Mouse (Mus musculus) adrenal gland, adult 8-10 months (tissue): ENCODE results near the gene Oaz2. TPM values are rescaled to one million over a fixed set of nuclear protein-coding genes. Genes with fewer than 3 reads are reported as not detected.
A peak's percentile ranks its signal among the peaks of the same experiment; 100 is the strongest.
"Not testable (repeated sequence)": the region's sequence is repeated elsewhere in the genome, so short reads cannot be mapped to it uniquely, and the experiment has no call there.

Source experiments
- DNase-seq: peaks from one replicate; pipeline ENCODE4 v3.0.0; 2022
- total RNA-seq, 4 experiments: library from RNA; stranded (reverse); gene quantifications; 2 replicates each; pipeline ENCODE4 v1.2.4; 2022

The Oaz2 gene
- total RNA-seq = 100 to 1,000 TPM; 138 to 203 (median 175) TPM

DNA sequence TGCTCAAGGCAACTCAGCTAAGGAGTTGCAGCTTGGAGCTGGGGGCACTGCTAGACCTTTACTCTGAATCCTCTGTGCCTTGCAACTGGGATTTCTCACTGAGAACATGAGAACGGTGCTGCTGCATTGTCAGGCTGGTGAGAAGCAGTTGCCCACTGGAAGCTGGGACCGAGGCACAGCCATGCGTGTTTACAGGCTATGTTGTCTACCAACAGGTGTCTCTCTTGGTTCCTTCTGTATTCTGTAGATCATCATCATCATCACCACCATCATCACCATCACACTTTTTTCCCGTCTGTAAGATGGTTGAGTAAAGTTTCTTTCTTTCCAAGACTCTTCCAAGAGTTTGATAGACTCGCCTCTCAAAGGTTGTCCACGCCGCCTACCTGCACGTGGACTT, at the start of gene Oaz2:
Oaz2 (plus strand) TSS at position 301 of the 400 bp plus-strand sequence.
- no peak for DNase-seq

- DNase-seq = no peak
Observed at GRCm38 (mm10) chr9:65619311-65619710, 48.5 kb upstream of the Oaz2 start.

GRCm38 (mm10) chr9:65621196-65621595, 46.6 kb upstream of the Oaz2 start:
- DNase-seq = no peak

DNA sequence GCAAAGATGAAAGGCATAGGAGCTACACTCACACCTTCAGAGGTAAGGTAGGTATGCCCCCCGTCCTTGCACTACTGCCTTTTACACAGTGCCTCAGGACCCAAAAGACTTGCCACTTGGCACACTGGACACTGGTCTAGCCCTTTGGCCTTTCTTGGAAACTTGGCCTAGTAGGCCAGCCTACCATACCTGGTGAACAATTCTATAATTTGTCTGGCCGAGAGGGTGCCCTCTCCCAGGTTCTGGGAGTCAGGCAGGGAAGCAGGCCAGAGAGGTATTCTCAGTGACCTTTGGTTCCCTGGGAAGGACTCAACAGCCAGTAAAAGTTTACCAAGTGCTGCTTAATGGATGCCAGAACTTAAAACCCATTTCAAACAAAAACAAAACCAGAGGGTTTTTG, 46.1 kb upstream of the Oaz2 start:
- no peak for DNase-seq

DNA sequence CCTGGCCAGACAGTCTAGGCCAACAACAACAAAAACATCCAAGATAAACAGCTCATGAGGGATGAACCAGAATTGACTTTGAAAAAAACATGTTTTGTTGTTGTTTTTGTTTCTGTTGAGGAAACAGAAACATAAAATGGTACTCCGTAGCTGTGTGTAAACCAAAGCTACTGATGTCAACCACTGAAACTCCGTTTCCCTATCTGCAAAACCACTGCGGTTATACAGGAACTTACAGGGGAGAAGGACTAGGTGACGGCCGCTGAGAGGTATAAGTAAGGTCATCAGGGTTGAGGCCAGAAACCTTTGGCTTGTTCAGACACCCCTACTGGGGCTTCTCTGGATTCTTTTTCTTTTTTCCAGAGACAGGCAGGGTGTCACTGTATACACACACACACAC, 45.0 kb upstream of the Oaz2 start:
- no peak for DNase-seq

DNA sequence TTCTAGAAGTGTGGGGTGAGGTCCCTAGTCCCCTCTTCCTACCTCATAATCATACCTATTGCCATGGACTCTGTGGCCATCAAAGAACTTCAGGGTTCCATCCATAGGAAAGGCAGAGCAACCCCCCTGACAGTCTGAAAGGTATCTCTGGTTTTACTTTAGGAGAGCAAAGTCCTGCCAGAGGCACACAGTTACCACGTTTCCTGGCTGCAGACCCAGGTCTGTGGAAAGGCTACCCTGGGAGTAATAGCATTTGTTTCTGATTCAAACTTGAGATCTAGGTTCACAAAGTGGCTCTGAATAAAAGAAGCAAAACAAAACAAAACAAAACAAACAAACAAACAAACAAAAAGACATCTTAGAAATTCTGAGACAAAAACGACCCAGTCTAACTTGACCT, 43.5 kb upstream of the Oaz2 start:
- DNase-seq = no peak

DNA sequence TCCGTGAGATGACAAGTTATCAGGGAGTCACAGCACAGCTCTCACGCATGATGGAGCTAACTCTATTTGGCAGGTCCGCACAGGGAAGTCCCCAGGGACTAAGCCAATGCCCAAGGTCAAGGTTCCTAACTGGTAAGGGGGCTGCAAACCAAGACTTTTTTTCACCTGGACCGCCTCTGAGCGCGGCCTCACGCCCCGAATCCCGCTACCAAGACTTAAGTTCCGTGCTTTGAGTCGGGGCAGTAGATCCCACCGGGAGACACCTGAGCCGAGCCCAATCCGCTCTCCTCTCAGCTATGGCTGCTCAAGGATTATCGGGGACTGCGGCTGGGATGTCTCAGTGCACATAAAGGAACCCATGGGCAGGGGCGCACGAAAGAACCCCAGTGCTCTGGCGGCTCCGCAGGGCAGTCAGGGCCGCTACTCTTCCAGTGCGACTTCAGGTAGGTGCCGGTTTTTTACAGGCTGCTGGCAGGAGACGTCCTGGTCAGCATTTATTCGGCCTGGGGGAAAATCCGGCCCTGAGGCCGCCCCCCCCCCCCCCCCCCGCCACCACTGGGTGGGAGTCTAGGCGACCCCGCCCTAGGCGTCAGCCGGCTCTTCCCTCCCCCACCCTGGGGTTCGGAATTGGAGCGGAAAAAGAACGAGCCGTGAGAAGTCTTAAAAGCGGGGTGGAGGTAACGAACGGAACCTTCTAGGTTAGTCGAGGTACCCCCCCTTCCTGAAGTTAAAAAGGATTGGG, 38.6 kb upstream of the Oaz2 start, which contains the start of gene Rbpms2:
Rbpms2 (plus strand) TSS at position 624 of the 742 bp plus-strand sequence.
- DNase-seq = no peak

DNA sequence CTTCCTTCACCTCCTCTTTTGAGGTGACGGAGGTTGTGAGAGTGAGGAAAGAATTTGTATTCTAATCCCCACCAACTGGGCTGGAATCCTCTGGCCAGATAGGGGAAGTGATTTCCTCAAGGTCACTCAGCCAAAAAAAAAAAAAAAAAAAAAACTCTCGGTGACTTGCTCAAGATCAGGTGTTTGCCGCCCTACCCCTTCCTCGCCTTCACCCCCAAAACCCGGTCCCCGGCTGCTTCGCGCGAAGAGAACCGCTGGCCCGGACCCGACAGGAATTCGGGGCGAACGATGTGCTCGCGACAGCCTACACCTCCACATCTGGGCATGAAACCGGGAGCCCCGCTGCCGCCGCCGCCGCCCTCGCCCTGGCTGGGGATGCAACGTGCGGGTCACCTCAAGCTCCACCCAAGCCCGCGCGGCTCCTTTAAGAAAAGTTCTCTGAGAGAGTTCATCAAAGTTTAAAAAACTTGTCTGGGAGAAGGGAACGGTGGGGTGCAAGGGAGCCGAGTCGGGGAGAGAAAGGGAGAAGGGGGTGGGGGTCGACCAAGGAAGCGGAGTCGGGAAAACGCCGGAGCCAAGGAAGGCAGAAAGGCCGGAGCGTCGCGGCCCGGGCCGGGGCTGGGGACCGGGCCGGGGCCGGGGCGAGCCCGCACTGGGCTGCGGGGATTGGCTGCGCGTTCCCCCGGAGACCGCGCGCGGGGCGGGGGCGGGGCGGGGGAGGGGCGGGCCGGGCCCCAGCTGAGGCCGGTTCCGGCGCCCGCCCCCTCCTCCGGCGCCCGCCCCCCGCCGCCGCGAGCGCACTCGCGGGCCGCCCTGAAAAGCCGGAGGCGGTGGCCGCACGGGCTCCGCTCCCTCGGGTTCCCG, 37.8 kb upstream of the Oaz2 start:
- DNase-seq = peak; percentile 61

GRCm38 (mm10) chr9:65630631-65631353, 37.0 kb upstream of the Oaz2 start:
- no peak for DNase-seq

- DNase-seq = no peak
Observed at GRCm38 (mm10) chr9:65631354-65632021, 36.3 kb upstream of the Oaz2 start.

- DNase-seq = no peak
Observed at GRCm38 (mm10) chr9:65635766-65636165, 32.0 kb upstream of the Oaz2 start.

DNA sequence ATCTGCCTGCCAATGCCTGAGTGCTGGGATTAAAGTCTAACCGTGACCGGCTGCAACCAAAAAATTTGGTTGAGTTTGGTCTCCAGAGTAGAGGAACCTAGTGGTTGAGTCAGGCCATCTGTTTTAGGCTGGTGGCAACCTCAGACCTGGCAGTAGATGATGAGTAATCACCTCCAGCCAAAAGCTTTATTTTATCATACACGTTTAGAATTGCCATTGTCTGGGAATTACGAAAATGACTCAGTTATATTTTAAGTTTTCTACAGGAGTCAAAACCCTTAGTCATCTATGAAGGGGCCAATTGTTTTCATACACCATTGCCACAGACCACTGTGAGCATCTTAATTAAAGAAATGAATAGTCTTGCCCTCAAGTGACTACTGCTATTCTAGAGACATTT, 30.9 kb upstream of the Oaz2 start:
- DNase-seq = no peak

GRCm38 (mm10) chr9:65639065-65639464, 28.7 kb upstream of the Oaz2 start:
- no peak for DNase-seq

- DNase-seq = no peak
Observed at GRCm38 (mm10) chr9:65640838-65641410, 26.9 kb upstream of the Oaz2 start.

DNA sequence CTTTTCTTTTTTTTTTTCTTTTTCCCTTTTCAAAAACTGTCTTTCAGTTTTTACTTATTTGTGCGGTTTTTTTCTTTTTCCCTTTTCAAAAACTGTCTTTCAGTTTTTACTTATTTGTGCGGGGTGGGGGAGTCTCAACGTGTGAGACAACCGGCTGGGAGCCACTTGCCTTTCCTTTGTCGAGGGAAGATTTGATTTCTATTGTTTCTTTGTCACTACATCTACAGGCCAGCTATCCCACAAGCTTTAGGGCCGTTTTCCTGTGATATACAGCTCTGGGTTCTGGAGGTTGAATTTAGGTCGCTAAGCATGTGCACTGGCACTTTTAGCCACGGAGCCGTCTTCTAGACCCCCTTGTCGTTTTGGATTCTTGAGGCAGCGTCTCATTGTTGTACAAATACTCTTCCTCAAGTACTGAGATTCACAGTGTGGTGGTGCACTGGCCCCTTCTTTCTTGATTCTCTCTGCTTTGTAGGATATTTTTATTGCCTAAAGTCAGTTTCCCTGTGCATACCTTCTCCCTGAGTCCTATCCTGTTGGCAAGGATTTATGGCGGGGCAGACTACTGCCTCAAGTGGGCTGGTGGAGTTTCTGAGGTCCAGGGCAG, 26.3 kb upstream of the Oaz2 start:
- no peak for DNase-seq

- DNase-seq = no peak
Observed at GRCm38 (mm10) chr9:65642546-65642945, 25.3 kb upstream of the Oaz2 start.

DNA sequence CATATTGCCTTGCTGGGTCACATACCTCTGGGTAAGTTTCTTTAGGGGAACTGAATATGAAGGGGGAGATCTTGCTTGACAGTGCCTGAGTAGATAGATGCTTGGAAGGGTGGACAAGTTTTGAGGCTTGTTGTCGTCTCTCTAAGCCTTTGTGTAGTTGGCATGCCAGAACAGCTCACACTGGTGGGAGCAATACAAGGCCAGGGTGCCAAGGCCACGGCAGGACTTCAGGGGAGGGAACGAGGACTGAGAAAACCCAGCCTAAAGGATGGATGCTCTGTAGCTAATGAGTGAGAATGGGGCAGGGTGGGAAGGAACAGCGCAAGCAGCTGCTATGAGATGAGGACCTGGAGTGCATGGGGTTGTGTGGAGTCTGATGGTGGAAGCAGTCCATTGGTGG, 22.8 kb upstream of the Oaz2 start:
- no peak for DNase-seq

GRCm38 (mm10) chr9:65645984-65646383, 21.8 kb upstream of the Oaz2 start:
- no peak for DNase-seq

GRCm38 (mm10) chr9:65646782-65647181, 21.0 kb upstream of the Oaz2 start:
- peak; percentile 41 for DNase-seq

GRCm38 (mm10) chr9:65648730-65649129, 19.1 kb upstream of the Oaz2 start:
- DNase-seq = no peak

- DNase-seq = no peak
Observed at GRCm38 (mm10) chr9:65649997-65650396, 17.8 kb upstream of the Oaz2 start.

GRCm38 (mm10) chr9:65651957-65652356, 15.8 kb upstream of the Oaz2 start:
- not testable (repeated sequence) for DNase-seq
